Mouse (Mus musculus) lung, postnatal 25 days (tissue): Measurements from ENCODE around the gene Itpka.

ENCODE experiments used
- DNase-seq: peaks from one replicate; pipeline ENCODE4 v3.0.0; 2022; ENCODE audit warnings: low spot score

The Itpka gene

GRCm38 (mm10) chr2:119757601-119758100 lies 15.5 kb downstream of the Itpka start:
- DNase-seq: no peak

- no peak for DNase-seq
Measured at GRCm38 (mm10) chr2:119758101-119758843, 16.1 kb downstream of the Itpka start.

GRCm38 (mm10) chr2:119758844-119759835 lies 17.0 kb downstream of the Itpka start:
- DNase-seq: no peak

GRCm38 (mm10) chr2:119760251-119760650 lies 18.1 kb downstream of the Itpka start, which contains the start of gene Ltk:
Gene Ltk (minus strand): TSS chr2:119760431.
- DNase-seq: no peak

- no peak for DNase-seq
Measured at GRCm38 (mm10) chr2:119762276-119762675, 20.1 kb downstream of the Itpka start.

- DNase-seq: no peak
Measured at GRCm38 (mm10) chr2:119763924-119764323, 21.8 kb downstream of the Itpka start.

- no peak for DNase-seq
Measured at GRCm38 (mm10) chr2:119767246-119767645, 25.1 kb downstream of the Itpka start.

- peak; percentile 73 for DNase-seq
Measured at GRCm38 (mm10) chr2:119787206-119787883, 45.2 kb downstream of the Itpka start, which contains the start of gene Rpap1. Gene Rpap1 (minus strand): TSS chr2:119787537.

GRCm38 (mm10) chr2:119789996-119790395 lies 47.9 kb downstream of the Itpka start:
- DNase-seq: no peak

- DNase-seq: no peak
Measured at GRCm38 (mm10) chr2:119797279-119797783, 55.2 kb downstream of the Itpka start, which contains the start of gene Tyro3. Gene Tyro3 (plus strand): TSS chr2:119797733.

- peak; percentile 69 for DNase-seq
Measured at GRCm38 (mm10) chr2:119798246-119798927, 56.2 kb downstream of the Itpka start.

GRCm38 (mm10) chr2:119799181-119799960 lies 57.2 kb downstream of the Itpka start:
- no peak for DNase-seq

GRCm38 (mm10) chr2:119799961-119800550 lies 57.9 kb downstream of the Itpka start:
- DNase-seq: no peak
